Mouse (Mus musculus) heart, adult 18-20 months (tissue): ENCODE results near the gene Pim1. TPM values are rescaled to one million over a fixed set of nuclear protein-coding genes. Genes with fewer than 3 reads are reported as not detected.

Experiments
- DNase-seq, 2 experiments: peaks; one replicate each; pipeline ENCODE4 v3.0.0; 2021 to 2022; ENCODE audit warnings: mixed read lengths in 1 of 2
- total RNA-seq, 2 experiments: library from RNA; stranded (reverse); gene quantifications; 2 replicates each; pipeline ENCODE4 v1.2.3; 2021

Pim1 gene
- total RNA-seq, 2 experiments from 2014 or later = 12.7 to 21.2 TPM

GRCm38 (mm10) chr17:29528568-29529187 lies 38.1 kb downstream of the Pim1 start:
- no peak for DNase-seq

DNA sequence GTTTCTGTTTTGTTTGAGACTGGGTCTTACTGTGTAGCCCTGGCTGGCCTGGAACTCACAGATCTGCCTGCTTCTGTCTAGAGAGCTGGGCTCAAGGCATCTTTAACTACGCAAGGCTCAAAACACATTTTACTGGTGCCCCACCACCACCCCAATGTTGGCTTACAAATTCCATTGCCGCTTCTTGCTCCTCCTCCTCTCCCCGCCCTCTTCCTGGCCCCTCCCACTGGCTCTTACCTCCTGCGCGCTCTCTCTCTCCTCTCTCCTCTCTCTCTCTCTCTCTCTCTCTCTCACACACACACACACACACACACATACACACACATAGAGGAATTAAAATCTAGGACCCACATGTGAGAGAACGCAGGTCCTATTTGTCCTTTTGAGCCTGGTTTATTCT lies 40.0 kb downstream of the Pim1 start:
- no peak for DNase-seq

GRCm38 (mm10) chr17:29531278-29531677 lies 40.7 kb downstream of the Pim1 start:
- DNase-seq = no peak

DNA sequence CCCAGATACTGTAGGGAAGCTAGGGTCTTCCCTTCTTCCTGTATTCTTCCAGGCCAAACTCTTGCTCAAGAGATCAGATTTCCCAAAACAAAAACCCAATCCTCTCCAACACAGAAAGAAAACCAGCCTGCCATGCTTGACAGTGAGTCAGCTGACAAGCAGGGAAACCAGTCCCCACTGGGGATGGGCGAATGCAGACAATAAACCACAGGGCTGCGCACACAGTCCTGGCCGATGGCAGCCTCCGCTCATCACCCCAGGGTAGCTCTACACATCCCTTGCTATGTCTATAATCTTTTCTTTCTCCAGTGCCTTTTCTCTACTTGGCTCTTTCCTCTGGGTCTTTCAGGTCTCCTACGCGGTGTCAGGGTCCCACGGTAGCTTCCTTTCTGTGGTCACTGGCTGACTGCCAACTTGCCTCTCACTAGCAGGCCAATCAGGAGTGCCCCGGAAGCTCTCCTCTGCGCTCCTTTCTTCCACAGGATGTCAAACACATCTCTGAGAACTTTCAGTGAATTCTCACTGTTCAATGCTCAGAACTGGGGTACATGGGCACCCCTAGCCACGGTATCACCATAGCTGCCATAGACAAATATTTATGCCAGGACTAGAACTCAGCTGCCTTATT lies 41.3 kb downstream of the Pim1 start:
- no peak for DNase-seq

- no peak for DNase-seq
Observed at GRCm38 (mm10) chr17:29533866-29534265, 43.3 kb downstream of the Pim1 start.

- DNase-seq = no peak
Observed at GRCm38 (mm10) chr17:29540426-29540825, 49.9 kb downstream of the Pim1 start.

DNA sequence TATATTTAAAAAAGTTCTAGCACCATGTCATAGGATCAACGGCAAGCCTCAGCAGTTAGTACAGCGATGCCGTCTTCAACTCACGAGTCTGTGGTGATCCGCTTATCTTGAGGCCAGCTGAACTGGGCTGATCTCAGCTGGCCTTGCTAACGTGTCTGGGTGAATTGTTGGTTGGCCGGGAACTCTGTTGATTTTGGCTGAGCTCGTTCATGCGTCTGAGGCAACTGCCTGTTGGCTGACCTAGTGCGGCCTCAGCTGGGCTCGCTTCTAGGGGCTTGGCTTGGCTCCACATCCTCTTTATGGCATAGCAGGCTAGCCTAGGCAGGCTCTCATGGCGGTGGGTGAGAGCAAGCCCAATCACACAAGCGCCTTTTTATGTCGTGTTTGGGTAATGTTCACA lies 50.9 kb downstream of the Pim1 start:
- DNase-seq = peak; percentile 90 to 95

GRCm38 (mm10) chr17:29542831-29543690 lies 52.5 kb downstream of the Pim1 start:
- DNase-seq = no peak

DNA sequence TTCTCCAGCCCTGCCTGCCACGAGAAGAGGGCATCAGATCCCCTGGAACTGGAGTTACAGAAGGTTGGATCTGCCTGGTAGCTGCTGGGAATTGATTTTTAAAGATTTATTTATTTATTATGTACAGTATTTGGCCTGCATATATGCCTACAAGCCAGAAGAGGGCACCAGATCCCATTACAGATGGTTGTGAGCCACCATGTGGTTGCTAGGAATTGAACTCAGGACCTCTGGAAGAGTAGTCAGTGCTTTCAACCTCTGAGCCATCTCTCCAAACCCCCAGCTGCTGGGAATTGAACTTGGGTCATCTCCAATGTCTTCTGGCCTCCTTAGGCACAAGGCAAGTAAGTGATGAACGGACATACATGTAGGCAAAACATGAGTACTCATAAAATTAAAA lies 53.5 kb downstream of the Pim1 start:
- DNase-seq = no peak

- DNase-seq = no peak
Observed at GRCm38 (mm10) chr17:29545241-29545640, 54.7 kb downstream of the Pim1 start.

Other genes with a start within 250 kb of the Pim1 start
- 10 to 100 TPM; 34.9 to 36.5 TPM for gene Ppil1, start 226.6 kb upstream of the Pim1 start, total RNA-seq
- 100 to 1,000 TPM; 297 to 354 TPM for gene BC004004, start 222.0 kb upstream of the Pim1 start, total RNA-seq
- gene Pi16, start 173.1 kb upstream of the Pim1 start, total RNA-seq = 10 to 100 TPM; 22.7 to 29.1 TPM
- gene Mtch1, start 142.8 kb upstream of the Pim1 start, total RNA-seq = 100 to 1,000 TPM; 193 to 203 TPM
- gene Fgd2, start 129.8 kb upstream of the Pim1 start, total RNA-seq = 1 to 10 TPM; 1.5 to 2.6 TPM
- gene Gm17657, start 58.9 kb downstream of the Pim1 start, total RNA-seq = not detected
- gene Tbc1d22b, start 59.0 kb downstream of the Pim1 start, total RNA-seq = 10 to 100 TPM; 12.5 to 13.3 TPM
- gene Tmem217, start 61.6 kb downstream of the Pim1 start, total RNA-seq = not detected
- 10 to 100 TPM; 18.6 to 21.9 TPM for gene Rnf8, start 124.0 kb downstream of the Pim1 start, total RNA-seq
- gene Gm28043, start 124.1 kb downstream of the Pim1 start, total RNA-seq = under 1 TPM; 0.35 to 0.87 TPM
- 10 to 100 TPM; 55.9 to 65.9 TPM for gene Cmtr1, start 169.8 kb downstream of the Pim1 start, total RNA-seq
- gene Ccdc167, start 226.3 kb downstream of the Pim1 start, total RNA-seq = 10 to 100 TPM; 12.2 to 12.3 TPM